Mouse (Mus musculus): ENCODE results near the gene Nop2.

Nop2 gene

GRCm38 (mm10) chr6:125131302-125132156 is at the start of gene Nop2:
Gene Nop2 (plus strand): TSS chr6:125131909.
- DNase-seq (ENCODE audit: low spot score): no peak

- DNase-seq (ENCODE audit: low spot score): no peak
These were observed 48.8 kb upstream of the Nop2 start for GRCm38 (mm10) chr6:125082801-125083386.

- DNase-seq (ENCODE audit: low spot score): peak; percentile 72
These were observed 47.3 kb upstream of the Nop2 start for GRCm38 (mm10) chr6:125084424-125084823.

GRCm38 (mm10) chr6:125087937-125088336 is 43.8 kb upstream of the Nop2 start:
- DNase-seq (ENCODE audit: low spot score): no peak

GRCm38 (mm10) chr6:125088561-125089321 is 43.0 kb upstream of the Nop2 start:
- DNase-seq (ENCODE audit: low spot score): no peak

- no peak for DNase-seq (ENCODE audit: low spot score)
These were observed 42.0 kb upstream of the Nop2 start for GRCm38 (mm10) chr6:125089521-125090321.

GRCm38 (mm10) chr6:125090341-125091085 is 41.2 kb upstream of the Nop2 start:
- no peak for DNase-seq (ENCODE audit: low spot score)

- no peak for DNase-seq (ENCODE audit: low spot score)
These were observed 39.3 kb upstream of the Nop2 start for GRCm38 (mm10) chr6:125092372-125092771.

GRCm38 (mm10) chr6:125094843-125095242 is 36.9 kb upstream of the Nop2 start:
- no peak for DNase-seq (ENCODE audit: low spot score)

- peak; percentile 84 for DNase-seq (ENCODE audit: low spot score)
These were observed 36.1 kb upstream of the Nop2 start, which contains the start of gene Chd4 for GRCm38 (mm10) chr6:125095391-125096278. Gene Chd4 (plus strand): TSS chr6:125095981.

- no peak for DNase-seq (ENCODE audit: low spot score)
These were observed 35.5 kb upstream of the Nop2 start for GRCm38 (mm10) chr6:125096279-125096596.

GRCm38 (mm10) chr6:125096597-125097345 is 34.9 kb upstream of the Nop2 start:
- no peak for DNase-seq (ENCODE audit: low spot score)

GRCm38 (mm10) chr6:125097346-125097689 is 34.4 kb upstream of the Nop2 start:
- no peak for DNase-seq (ENCODE audit: low spot score)

- no peak for DNase-seq (ENCODE audit: low spot score)
These were observed 33.8 kb upstream of the Nop2 start for GRCm38 (mm10) chr6:125097951-125098350.

- DNase-seq (ENCODE audit: low spot score): no peak
These were observed 33.2 kb upstream of the Nop2 start for GRCm38 (mm10) chr6:125098513-125098912.

- no peak for DNase-seq (ENCODE audit: low spot score)
These were observed 32.2 kb upstream of the Nop2 start for GRCm38 (mm10) chr6:125099421-125099971.

GRCm38 (mm10) chr6:125101444-125101843 is 30.3 kb upstream of the Nop2 start:
- no peak for DNase-seq (ENCODE audit: low spot score)

- DNase-seq (ENCODE audit: low spot score): no peak
These were observed 27.5 kb upstream of the Nop2 start for GRCm38 (mm10) chr6:125104223-125104622.

- no peak for DNase-seq (ENCODE audit: low spot score)
These were observed 24.0 kb upstream of the Nop2 start for GRCm38 (mm10) chr6:125107705-125108104.

Data from layer of hippocampus, adult 9-10 months (tissue).